Mouse (Mus musculus) heart, postnatal 36 days (tissue): ENCODE measurements at regions not wholly inside any gene's neighbourhood (a gene's known extent, or its start where the extent isn't known, plus 50 kb on each side); places are given as distances from the start of the nearest gene placed in this dataset.
A peak's percentile ranks its signal among the peaks of the same experiment; 100 is the strongest.

Source experiments
- DNase-seq, 2 experiments: peaks; one replicate each; pipeline ENCODE4 v3.0.0; 2021 to 2022
- intact Hi-C: fragments of 180-260 bp; cut with DNase I; formaldehyde crosslinking; loops from one replicate; pipeline ENCODE4 v1.15.1; 2025

- intact Hi-C loops = no loop called here
- no peak for DNase-seq
Observed at GRCm38 (mm10) chr1:47103321-47103988, 210.8 kb upstream of the Slc39a10 start.

- intact Hi-C loops = no loop called here
- no peak for DNase-seq
Observed at GRCm38 (mm10) chr1:47097084-47097996, 204.7 kb upstream of the Slc39a10 start.

- no peak for DNase-seq
- intact Hi-C loops = no loop called here
Observed at GRCm38 (mm10) chr1:47094498-47094897, 201.8 kb upstream of the Slc39a10 start.

- no peak for DNase-seq
- intact Hi-C loops = no loop called here
Observed at GRCm38 (mm10) chr1:47093289-47093947, 200.8 kb upstream of the Slc39a10 start.

GRCm38 (mm10) chr1:47076423-47076822 is 183.8 kb upstream of the Slc39a10 start:
- DNase-seq = no peak
- intact Hi-C loops = no loop called here

- intact Hi-C loops = no loop called here
Observed at GRCm38 (mm10) chr1:47058149-47058548, 165.5 kb upstream of the Slc39a10 start.

GRCm38 (mm10) chr1:47057344-47057743 is 164.7 kb upstream of the Slc39a10 start:
- DNase-seq = no peak
- intact Hi-C loops = no loop called here

More at GRCm38 (mm10) chr1:47058149-47058548, 165.5 kb upstream of the Slc39a10 start:
- no peak for DNase-seq

GRCm38 (mm10) chr1:47051109-47051508 is 158.5 kb upstream of the Slc39a10 start:
- no peak for DNase-seq
- intact Hi-C loops = no loop called here

GRCm38 (mm10) chr1:47050492-47050891 is 157.8 kb upstream of the Slc39a10 start:
- intact Hi-C loops = no loop called here
- DNase-seq = no peak

- intact Hi-C loops = no loop called here
- peak in 1 of 2 experiments; percentile 9 for DNase-seq
Observed at GRCm38 (mm10) chr1:47037576-47037975, 144.9 kb upstream of the Slc39a10 start.

GRCm38 (mm10) chr1:47019356-47019755 is 126.7 kb upstream of the Slc39a10 start:
- intact Hi-C loops = no loop called here
- no peak for DNase-seq

- DNase-seq = no peak
- intact Hi-C loops = no loop called here
Observed at GRCm38 (mm10) chr1:47014526-47014925, 121.9 kb upstream of the Slc39a10 start.

- intact Hi-C loops = no loop called here
- no peak for DNase-seq
Observed at GRCm38 (mm10) chr1:47003746-47004145, 111.1 kb upstream of the Slc39a10 start.

- intact Hi-C loops = no loop called here
- DNase-seq = no peak
Observed at GRCm38 (mm10) chr1:46999337-46999736, 106.7 kb upstream of the Slc39a10 start.

GRCm38 (mm10) chr1:46985978-46986377 is 93.3 kb upstream of the Slc39a10 start:
- DNase-seq = no peak
- intact Hi-C loops = no loop called here

- intact Hi-C loops = no loop called here
- no peak for DNase-seq
Observed at GRCm38 (mm10) chr1:46983093-46983492, 90.4 kb upstream of the Slc39a10 start.

GRCm38 (mm10) chr1:46970470-46970869 is 77.8 kb upstream of the Slc39a10 start:
- peak; percentile 49 to 73 for DNase-seq
- intact Hi-C loops = loop anchor here (1.0 kb wide), 1 partner anchor 121 kb away; no protein-coding TSS in a partner anchor

- intact Hi-C loops = no loop called here
- DNase-seq = no peak
Observed at GRCm38 (mm10) chr1:46968361-46968760, 75.7 kb upstream of the Slc39a10 start.

GRCm38 (mm10) chr1:46966917-46967266 is 74.2 kb upstream of the Slc39a10 start:
- no peak for DNase-seq
- intact Hi-C loops = no loop called here

GRCm38 (mm10) chr1:46965996-46966916 is 73.6 kb upstream of the Slc39a10 start:
- no peak for DNase-seq
- intact Hi-C loops = no loop called here
